Mouse (Mus musculus) layer of hippocampus, adult 8-10 months (tissue): ENCODE measurements around the gene Adssl1. TPM values are rescaled to one million over a fixed set of nuclear protein-coding genes. Genes with fewer than 3 reads are reported as not detected.

Experiments used
- DNase-seq, 2 experiments: peaks; one replicate each; pipeline ENCODE4 v3.0.0; 2022; ENCODE audit warnings: low spot score in 2 of 2
- total RNA-seq, 4 experiments: library from RNA; stranded (reverse); gene quantifications; 2 replicates each; pipeline ENCODE4 v1.2.4; 2022

The Adssl1 gene
- total RNA-seq, result 10 to 100 TPM in 3 of 4 experiments, 1 to 10 TPM in 1; 9.6 to 30.4 (median 20.8) TPM

DNA sequence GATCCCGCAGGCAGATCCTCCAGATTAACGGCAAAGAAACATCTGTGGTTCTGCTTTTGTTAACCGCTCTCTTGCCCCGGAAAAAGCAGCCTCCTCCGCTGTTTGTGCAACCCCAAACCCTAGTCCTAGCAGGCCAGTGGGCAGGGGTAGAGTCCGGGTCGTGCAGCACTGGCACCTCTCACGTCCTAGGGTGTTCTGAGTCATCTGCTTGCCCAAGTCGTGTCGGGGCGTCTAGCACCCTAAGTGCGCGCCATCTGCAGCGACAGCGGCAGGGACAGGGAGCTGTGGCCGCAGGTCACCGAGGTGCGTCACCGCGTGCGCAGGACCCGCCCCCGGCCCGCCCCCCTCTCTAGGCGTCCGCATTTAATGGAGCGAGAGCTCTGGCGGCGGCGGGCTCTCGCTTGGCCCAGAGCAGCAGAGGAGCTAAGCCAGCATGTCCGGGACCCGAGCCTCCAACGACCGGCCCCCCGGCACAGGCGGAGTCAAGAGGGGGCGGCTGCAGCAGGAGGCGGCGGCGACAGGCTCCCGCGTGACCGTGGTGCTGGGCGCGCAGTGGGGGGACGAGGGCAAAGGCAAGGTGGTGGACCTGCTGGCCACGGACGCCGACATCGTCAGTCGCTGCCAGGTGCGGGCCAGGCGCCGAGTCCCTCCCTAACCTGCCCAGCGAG is at the start of gene Adssl1:
Adssl1 (plus strand) TSS at position 360 of the 668 bp plus-strand sequence.
- no peak for DNase-seq

DNA sequence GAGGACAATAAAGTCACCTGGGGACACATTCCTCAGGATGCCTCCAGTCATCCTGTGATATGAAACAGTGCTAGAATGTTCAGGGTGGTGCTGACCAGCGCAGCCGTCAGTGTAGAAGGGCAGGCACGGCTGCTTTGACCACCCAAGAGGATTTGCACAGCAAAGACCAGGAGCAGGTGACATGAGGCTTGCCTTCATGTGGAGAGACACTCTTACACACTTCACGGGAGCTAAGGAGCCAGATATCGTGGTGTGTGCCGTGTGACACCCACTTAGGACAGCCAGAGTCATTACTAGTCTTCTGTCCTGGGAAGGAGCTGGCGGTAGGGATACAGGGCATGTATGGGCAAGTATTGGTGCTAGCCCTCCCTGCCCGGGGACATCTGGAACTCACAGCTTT is 49.7 kb upstream of the Adssl1 start:
- no peak for DNase-seq

DNA sequence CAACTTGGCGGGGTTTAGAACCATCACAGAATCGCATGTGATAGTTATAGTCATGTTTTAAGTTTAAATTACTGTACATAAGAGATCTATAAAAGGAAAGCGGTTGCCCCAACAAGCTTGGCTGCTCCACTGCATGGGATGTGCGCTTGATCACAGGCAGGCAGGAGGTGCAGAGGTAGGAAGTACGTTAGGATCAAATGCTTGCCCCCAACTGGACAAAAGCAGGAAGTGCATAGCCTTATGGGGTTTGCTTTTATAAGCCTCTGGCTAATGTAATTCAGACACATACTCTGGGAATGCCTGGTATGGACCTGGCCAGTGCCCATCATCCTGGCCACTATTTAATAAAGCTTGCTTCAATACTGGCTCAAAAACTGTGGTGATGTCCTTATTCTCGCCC is 48.8 kb upstream of the Adssl1 start:
- DNase-seq, result no peak

DNA sequence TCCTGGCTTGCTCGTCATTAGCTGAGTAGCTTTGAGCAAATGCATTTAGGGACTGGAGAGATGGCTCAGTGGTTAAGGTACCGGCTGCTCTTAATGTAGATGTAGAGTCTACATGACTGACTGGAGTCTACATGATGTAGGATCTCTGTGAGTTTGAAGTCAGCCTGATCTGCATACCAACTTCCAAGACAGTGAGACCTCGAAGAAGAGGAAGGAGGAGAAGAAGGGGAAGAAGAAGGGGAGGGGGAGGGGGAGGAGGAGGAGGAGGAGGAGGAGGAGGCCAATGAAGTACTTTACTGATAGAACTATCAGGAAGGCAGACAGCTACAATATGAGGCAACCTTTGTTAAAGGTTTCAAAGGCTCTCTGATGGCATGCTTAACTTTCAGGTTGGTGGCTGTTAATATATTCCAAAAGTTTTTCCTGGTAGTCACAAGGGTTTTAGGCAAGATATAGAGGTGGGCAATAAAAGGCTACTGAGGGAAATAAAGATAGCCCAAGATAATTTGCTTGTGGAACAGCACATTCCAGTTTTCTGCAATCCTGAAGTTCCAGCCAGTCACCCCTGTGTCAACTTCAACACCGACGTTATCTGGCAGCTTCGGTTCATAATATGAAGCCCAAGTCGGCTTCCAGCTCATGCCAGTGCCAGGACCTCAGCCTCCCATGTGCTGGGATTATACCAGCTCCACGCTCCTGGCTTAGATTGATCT is 44.4 kb upstream of the Adssl1 start:
- DNase-seq, result no peak

DNA sequence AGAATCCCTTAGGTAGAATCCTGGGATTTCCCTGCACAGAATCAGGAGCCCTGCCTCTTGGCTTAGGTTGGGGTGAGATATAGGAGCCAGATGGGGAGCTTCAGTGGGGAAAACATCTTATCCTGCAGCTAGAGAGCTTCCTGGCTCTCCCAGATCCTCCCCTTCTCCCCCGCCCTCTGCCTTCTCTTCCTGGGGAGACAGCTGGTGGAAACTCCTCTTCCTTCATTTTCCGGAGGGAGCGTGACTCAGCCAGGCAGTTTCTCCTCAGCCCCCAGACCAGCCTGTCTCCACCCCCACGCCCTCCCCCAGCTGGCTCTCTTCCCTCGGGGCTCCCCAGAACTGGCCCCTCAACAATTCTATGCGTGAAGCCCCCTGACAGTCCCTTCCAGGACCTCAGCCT is 43.5 kb upstream of the Adssl1 start:
- DNase-seq, result peak; percentile 59 to 69

DNA sequence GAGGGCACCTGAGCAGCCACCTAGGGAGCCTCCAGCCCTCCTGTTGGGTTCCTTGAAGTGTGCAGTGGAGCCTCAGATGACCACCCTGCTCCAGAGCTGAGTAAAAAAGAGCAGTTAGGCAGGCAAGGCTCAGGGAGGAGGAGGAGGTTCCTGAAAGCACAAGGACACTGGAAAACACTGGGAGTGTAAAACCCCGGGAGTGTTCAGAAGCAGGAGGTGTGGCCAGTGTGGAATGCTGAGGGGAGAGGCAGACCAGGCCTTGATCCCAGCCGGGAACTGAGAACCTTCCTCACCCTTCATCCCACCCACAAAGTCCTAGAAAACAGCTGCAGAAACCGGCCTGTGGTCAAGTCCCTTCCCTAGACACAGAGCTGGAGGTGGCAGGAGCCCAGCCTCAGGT is 43.1 kb upstream of the Adssl1 start:
- no peak for DNase-seq

DNA sequence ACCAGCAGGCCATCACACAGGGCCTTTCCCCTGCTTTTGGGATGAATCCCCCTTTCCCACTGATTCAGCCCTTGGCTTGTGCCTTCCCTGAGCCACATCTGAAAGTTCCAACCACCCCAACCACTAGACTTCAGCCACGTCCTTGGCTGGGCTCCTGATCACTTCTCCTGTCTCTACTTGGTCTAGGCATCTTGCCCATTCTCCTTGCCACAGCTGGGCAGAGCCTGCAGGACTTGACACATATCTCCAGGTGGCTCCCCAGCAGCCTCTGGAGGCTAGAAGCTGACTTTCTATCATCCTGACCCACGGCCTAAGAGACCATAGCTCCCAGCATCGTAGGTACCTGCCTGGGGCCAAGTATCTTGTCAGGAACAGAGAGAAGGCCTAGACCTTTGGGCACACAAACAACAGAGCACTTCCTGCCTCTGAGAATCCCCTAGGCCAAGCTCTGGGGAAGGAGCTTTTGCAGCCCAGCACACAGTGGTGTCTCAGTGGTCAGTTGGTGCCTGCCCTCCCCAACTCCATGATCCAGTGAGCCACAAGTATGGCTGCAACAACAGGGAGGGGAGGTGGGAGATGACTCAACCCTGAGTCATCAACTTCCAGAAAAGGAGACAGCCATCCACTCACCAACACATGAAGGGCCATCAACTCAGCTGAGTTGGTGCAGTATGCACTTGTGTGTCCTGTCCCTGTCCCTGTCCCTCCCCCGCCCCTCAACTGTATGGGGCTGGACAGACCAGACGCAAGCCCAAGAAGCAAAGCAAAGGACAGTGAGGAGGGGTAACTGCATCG is 41.4 kb upstream of the Adssl1 start:
- DNase-seq, result no peak

DNA sequence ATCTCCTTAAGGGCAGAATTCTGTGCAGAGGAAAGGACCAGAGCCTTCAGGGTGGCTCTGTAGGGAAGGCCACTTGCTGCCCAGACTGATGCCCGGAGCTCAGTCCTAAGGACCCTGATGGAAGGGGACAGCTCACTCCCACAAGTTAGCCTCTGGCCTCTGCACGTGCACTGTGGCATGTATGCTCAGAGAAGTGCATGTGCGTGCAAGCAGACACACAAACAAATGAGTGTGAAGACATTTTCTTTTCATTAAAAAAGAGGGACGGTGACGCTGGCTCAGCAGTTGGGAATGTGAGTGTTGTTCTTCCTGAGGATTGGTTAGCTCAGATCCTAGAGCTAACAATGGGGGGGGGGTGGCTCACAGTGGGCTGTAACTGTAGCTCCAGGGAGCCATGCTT is 40.4 kb upstream of the Adssl1 start:
- no peak for DNase-seq

DNA sequence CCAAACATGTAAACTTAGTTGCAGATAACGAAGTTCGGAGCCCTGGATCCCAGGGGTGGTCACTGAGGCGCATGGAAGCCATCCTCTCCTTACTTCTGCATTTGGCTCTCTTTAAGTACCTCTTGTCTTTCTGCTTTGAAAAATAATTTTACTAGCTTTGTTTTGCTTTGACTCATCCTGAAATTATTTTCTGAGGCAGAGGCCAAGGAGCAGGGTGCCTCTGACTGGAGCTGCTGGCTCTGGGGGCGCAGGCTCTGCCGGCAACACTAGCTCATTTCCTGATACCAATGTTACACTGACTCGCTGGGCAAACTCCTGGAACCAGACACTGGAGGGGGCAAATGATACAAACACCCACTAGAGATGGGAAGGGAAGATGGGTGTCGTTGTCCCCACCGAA is 39.9 kb upstream of the Adssl1 start:
- DNase-seq, result no peak

DNA sequence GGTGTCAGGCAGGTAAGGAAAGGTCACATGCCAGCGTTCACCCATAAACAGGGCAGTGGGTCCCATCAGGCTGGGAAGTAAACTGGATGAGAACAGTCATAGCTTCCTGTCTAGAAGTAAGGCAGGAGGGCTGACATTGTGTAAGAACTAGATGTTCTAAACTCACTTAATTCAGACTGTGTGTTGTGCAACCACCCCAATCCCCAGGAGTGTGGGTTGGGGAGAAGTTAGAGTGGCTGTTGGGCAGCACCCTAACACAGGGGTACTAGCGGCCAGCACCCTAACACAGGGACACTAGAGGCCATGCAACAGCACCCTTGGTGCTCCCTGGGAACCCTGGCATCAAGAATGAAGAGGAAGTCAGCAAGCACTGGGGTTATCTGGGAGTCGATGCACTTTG is 38.7 kb upstream of the Adssl1 start:
- no peak for DNase-seq

DNA sequence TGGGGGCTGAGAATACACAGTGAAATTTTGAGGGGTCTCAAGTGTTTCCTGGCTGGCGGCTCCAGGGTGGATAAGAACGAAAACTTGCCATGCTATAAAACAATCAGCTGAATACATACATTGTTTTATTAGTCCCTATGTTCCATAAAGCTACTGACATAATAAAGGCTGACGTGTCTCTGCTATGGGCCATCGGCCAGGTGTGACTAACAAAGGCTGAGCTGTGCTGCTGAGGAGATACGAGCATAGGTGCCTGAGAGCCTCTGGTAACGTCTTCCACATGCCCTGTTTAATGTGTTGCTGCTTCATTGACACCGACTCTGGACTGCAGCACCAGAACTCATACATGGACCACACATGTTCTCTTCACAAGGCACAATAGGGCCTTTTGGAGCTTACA is 34.9 kb upstream of the Adssl1 start:
- no peak for DNase-seq

DNA sequence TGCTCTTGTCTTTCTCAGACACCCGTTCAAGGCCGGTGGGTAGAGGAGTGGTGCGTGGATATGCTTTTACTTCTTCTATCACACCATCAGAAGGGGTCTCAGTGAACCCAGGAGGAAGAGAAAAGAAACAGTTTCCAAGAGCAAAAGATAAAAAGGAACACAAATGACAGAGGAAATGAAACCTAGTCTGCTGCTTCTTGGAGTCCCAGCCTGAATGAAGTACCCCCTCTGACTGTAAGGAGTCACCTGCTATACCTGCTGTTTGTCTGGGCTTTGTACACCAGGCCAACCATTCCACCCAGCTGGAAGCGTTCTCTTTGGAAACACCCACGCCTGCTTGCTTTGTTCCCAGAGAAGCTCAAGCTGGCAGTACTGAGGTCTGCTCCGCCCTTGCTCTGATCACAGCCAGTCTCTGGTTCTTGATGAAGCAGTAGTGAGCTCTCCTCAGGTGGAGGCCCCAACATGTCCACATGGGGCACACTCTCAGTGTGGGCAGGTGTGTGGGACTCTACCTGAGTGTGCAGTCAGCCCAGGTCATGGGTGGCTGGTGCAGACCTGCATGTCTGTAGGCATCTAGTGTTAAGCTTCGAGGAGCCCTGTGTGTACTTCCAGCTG is 33.8 kb upstream of the Adssl1 start:
- DNase-seq, result peak; percentile 72

DNA sequence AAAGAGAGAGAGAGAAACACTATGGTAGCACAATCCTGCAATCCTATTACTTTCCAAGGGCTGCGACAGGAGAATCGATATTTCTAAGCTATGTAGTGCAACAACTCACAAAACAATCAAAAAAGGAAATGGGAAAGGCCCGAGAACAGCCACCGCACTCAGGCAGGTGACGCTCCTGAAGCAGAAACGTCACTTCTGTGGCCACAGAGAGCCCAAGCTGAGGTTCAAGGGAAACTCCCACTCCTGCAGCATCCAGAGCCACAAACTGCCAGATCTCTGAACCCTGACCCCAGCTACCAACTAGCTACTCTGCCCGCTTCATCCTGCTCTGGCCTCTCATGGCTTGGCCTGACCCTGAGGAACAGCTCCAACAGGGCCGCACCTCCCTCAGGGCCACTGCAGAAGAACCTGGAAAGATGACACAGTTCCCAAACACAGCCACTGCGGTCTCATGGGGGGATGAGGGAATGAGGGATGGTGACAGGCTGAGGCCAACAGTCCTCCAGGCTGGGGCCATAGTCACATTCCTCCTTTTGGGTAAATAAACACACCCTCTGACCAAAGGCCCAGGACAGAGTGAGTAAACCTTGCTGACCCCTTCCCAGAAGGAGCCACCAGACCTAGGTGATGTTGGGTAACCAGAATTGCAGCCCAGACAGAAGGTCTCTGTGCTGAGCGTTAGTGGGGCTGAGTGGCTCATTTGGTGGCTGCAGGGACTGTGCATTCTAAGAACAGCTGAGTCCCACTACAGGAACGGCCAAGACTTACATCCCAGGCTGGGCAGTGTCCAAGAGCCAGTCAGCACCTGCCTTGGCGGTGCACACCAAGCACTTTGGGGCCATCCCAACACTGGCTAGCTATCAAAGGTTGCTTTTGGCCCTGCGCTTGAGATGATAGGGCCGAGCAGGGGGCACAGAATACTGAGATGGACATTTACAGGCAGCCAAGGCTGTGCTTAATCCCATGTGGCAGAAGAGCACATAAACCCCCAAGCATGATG is 32.4 kb upstream of the Adssl1 start:
- no peak for DNase-seq

DNA sequence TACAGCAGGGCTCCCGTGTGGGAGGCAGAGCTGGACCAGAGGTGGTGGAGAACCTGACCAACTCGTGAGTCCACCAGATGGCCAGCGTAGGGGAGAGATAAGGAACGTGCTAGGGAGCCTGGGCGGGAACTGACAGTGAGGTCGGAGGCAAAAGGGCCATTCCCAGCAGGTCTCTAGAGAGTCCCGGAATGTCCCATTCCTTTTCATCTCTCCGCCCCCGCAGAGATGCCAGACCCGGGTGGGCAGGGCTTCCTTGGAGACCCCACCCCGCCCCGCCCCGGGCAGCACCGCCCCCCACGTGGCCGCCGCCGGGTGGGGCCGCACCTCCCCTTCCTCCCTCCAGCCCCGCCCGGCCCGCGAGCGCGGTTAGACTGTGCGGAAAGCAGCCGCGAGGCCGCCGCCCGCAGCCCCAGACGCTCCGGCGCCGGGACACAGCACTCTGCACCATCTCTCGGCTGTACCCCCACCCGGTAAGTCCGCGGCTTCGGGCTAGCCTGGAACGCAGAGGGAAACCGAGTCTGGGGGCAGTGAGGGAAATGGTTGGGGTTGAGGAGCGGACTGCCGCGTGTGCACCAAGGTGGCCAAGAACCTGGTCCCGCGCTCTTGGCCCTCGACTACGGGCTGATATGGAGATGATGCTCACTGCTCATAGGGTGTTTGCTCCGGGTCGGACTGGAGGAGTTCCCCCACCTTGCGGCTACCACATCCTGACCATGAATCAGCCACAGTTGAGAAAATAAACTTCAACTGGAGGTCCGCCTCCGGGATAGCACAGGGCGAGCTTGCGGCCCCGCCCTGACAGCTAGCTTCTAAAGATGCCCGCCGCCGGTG is 31.2 kb upstream of the Adssl1 start, which contains the start of gene Inf2:
Inf2 (plus strand) TSS at position 359 of the 831 bp plus-strand sequence.
- DNase-seq, result peak; percentile 65 to 76

DNA sequence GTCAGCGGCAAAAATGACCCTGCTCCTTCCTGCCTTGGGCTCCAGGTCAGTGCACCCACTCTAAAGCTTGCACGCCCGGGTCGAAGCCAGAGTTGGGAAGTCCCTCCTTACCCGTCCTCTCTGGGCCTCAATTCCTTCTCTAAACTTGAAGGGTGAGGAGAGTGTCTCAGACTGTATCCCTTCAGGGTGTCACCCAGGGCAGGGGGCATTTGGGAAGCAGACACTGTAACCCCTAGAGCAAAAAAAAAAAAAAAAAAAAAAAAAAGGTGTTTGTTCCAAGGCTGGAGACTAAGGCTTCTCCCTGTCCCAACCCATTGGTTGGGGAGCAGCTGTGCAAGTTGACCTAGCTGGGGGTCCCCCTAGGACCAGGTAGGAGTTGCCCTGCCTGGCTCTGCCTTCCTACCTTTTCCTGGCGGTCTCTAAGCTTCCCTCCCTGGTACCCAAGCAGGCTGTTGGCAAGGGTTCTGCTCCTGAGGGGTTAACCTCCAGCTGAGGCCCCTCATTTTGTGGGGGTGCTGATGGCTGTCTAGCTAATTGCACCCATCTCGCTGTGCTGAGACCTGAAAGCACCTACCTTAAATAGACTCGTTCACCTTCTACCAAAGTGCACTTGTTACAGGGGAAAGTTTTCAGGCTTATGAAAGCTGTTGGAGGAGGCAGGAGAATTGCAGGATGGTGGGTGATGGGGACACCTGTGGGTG is 30.2 kb upstream of the Adssl1 start:
- DNase-seq, result no peak

DNA sequence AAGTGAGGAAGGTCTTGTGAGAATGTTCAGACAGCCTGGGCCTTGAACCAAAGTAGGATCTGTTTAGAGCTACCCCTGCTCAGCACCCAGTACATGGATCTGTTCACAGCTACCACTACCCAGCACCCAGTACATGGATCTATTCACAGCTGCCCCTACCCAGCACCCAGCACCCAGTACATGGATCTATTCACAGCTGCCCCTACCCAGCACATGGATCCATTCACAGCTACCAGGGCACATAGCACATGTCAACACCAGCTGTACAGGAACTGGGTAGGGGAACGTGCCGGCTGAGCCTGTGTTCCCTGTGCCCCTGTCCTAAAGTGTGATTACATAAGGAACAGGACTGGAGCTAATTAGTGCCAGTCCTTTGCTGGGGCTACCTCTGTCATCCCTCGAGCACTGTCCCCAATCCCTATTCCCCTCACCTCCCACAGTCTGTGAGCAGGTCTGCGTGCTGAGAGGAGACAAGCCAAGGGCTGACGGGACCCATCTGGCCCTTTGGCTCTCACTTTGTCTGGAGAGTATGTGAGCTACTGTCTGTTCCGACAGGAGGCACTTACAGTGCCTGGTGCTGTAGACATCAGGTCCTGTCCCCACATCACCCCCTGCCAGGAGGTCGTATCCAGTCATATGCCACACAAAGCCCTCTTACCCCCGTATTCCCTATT is 29.1 kb upstream of the Adssl1 start:
- DNase-seq, result no peak

DNA sequence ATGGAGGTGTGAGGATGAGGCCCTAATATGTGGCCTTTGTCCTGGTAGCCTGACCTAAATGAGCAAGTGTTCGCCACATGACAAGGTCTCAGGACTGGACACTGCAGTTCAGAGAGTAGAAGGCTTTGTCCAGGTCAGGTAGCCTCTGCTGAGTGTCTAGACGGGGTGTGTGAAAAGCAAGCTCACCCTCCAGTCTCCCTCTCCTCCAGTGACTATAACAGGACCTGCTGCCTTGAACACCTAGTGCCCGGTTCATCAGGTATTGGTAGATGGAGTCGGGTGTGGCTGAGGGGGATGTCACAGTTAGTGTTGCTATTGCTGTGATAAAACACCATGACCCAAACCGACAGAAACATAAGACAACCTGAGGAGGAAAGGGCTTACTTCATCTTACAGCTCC is 28.6 kb upstream of the Adssl1 start:
- DNase-seq, result no peak

DNA sequence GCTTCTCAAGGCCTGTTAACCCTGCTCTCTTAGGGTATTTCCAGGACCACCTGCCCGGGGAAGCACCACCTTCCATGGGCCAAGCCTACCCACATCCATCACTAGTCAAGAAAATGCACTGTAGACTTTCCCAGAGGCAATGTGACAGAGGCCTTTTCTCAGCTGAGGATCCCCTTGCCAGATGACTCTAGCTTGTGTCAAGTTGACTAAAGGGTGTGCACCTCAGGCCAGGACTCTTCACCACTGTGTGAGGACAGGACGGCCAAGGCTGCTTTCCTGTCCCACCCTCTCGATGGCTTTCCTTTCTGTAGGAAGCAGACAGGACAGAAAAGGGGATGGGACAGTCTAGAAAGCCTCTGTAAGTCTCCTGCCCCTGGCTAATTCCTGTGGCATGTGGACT is 28.1 kb upstream of the Adssl1 start:
- no peak for DNase-seq
